Mouse (Mus musculus): ENCODE results near the gene Txk. TPM values are rescaled to one million over a fixed set of nuclear protein-coding genes. Genes with fewer than 3 reads are reported as not detected.
A peak's percentile ranks its signal among the peaks of the same experiment; 100 is the strongest.

Txk gene
- polyA plus RNA-seq, 1 experiment from 2014 or later = 0.12 TPM

DNA sequence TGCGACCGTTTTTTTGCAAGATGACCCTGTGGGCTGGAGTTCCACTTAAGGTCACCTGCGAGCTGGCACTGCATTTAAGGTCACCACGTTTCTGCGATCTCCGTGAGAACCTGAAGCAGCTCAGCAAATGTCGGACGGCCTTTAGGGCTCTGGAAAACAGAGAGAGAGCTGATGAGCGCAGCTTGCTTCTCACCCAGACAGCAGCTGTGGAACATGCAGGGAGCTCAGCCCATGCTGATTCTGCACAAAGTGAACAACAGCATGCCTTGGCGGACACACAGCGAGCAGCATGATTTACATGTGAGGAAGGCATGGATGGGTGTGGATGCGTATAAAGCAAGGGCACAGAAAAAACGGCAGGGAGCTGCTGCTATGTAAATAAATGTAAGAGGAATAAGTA lies 56.1 kb downstream of the Txk start:
- H3K27ac ChIP-seq (ENCODE audit: low read depth, low read length) = no peak overlapping the region
- no peaks in the 10 kb centered on the region for H3K36me3 ChIP-seq (ENCODE audit: control insufficient read depth, insufficient read depth, low read length)
- H3K9me3 ChIP-seq (ENCODE audit: control insufficient read depth, low read length) = no peaks in the 10 kb centered on the region
- no peaks in the 10 kb centered on the region for H3K4me1 ChIP-seq (ENCODE audit: control insufficient read depth, insufficient read depth, low read length)
- H3K4me2 ChIP-seq (ENCODE audit: low read depth, low read length) = no peak overlapping the region
- no peak overlapping the region for H3K4me3 ChIP-seq (ENCODE audit: low read depth, low read length)
- 54% methylated on average over 13 of the region's 13 CpGs for WGBS
- H3K9ac ChIP-seq (replicated peaks; ENCODE audit: low read depth, low read length) = no peak overlapping the region
- H3K27me3 ChIP-seq (ENCODE audit: control insufficient read depth, insufficient read depth, low read length) = no peaks in the 10 kb centered on the region
- ATAC-seq (ENCODE audit: low read depth) = peak; percentile 34; the same call in 1 of the 2 replicates

DNA sequence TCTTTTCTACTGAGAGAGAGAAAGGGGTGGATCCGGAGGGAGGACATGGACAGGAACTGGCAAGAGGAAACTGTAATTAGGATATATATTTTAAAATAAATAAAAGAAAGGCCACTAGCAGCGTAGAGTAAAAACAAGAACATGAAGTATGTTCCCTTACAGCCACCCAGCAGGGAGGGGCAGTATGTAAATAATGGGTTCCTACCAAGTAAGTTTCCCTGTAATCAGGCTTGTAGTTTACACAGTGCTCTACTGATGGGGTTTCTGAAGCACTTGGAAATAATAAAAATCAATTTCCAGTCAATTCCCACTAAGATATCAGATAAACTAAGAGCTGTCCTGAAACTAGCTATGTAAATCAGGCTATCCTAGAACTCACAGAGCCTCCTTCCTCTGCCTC lies 57.9 kb downstream of the Txk start:
- no peak for ATAC-seq (ENCODE audit: low read depth)
- H3K9me3 ChIP-seq (ENCODE audit: control insufficient read depth, low read length) = no peaks in the 10 kb centered on the region
- no peaks in the 10 kb centered on the region for H3K4me1 ChIP-seq (ENCODE audit: control insufficient read depth, insufficient read depth, low read length)
- H3K36me3 ChIP-seq (ENCODE audit: control insufficient read depth, insufficient read depth, low read length) = no peaks in the 10 kb centered on the region
- 79% methylated on average over 2 of the region's 2 CpGs for WGBS
- H3K27ac ChIP-seq (ENCODE audit: low read depth, low read length) = no peak overlapping the region
- H3K27me3 ChIP-seq (ENCODE audit: control insufficient read depth, insufficient read depth, low read length) = no peaks in the 10 kb centered on the region
- H3K4me2 ChIP-seq (ENCODE audit: low read depth, low read length) = no peak overlapping the region
- no peak overlapping the region for H3K4me3 ChIP-seq (ENCODE audit: low read depth, low read length)
- no peak overlapping the region for H3K9ac ChIP-seq (replicated peaks; ENCODE audit: low read depth, low read length)

DNA sequence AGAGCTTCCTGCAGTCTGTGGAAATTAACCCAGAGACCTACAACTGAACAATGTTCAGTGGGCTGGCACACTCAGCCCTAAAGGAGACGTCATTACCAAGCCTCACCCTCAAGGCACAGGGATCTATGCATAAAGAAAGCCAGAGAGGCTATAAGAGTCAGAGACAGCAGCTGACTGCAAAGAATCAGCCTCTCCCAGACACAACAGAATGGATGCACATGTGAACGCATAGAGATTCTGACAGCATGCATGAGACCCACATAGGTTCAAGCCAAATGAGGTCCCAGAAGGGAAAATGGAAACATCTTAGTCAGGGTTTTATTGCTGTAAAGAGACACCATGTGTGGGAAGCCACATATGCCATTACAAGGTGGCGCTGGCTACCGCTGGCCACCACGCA lies 62.1 kb downstream of the Txk start:
- ATAC-seq (ENCODE audit: low read depth) = no peak

DNA sequence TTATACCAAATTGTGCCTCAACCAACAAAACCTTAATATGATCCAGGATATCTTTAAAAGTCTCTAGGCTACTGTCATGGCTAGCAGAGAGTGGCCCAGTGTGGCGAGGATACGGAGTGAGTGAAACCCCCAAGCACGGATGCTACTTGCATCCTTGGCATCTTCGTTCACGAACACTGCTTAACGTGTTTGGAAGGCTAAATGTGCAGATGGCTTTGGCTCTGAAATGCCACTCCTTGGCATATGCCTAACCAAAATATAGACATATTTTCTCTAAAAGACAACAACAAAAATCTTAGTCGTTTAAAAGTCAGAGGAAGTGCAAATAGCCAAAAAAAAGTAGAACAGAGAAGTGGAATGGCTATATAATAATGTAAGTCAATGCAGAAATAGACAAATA lies 63.0 kb downstream of the Txk start:
- no peaks in the 10 kb centered on the region for H3K9me3 ChIP-seq (ENCODE audit: control insufficient read depth, low read length)
- no peak overlapping the region for H3K4me2 ChIP-seq (ENCODE audit: low read depth, low read length)
- no peak overlapping the region for H3K27ac ChIP-seq (ENCODE audit: low read depth, low read length)
- no peaks in the 10 kb centered on the region for H3K36me3 ChIP-seq (ENCODE audit: control insufficient read depth, insufficient read depth, low read length)
- no peak overlapping the region for H3K4me3 ChIP-seq (ENCODE audit: low read depth, low read length)
- WGBS = 92% methylated on average over 7 of the region's 7 CpGs
- H3K9ac ChIP-seq (replicated peaks; ENCODE audit: low read depth, low read length) = no peak overlapping the region
- H3K27me3 ChIP-seq (ENCODE audit: control insufficient read depth, insufficient read depth, low read length) = no peaks in the 10 kb centered on the region
- no peak for ATAC-seq (ENCODE audit: low read depth)
- no peaks in the 10 kb centered on the region for H3K4me1 ChIP-seq (ENCODE audit: control insufficient read depth, insufficient read depth, low read length)

More for the DNA sequence above, 62.1 kb downstream of the Txk start:
- 78% methylated on average over 5 of the region's 5 CpGs for WGBS
- no peak overlapping the region for H3K4me2 ChIP-seq (ENCODE audit: low read depth, low read length)
- no peaks in the 10 kb centered on the region for H3K27me3 ChIP-seq (ENCODE audit: control insufficient read depth, insufficient read depth, low read length)
- H3K27ac ChIP-seq (ENCODE audit: low read depth, low read length) = no peak overlapping the region
- H3K9ac ChIP-seq (replicated peaks; ENCODE audit: low read depth, low read length) = no peak overlapping the region
- H3K36me3 ChIP-seq (ENCODE audit: control insufficient read depth, insufficient read depth, low read length) = no peaks in the 10 kb centered on the region
- H3K9me3 ChIP-seq (ENCODE audit: control insufficient read depth, low read length) = no peaks in the 10 kb centered on the region
- H3K4me1 ChIP-seq (ENCODE audit: control insufficient read depth, insufficient read depth, low read length) = no peaks in the 10 kb centered on the region
- H3K4me3 ChIP-seq (ENCODE audit: low read depth, low read length) = no peak overlapping the region

DNA sequence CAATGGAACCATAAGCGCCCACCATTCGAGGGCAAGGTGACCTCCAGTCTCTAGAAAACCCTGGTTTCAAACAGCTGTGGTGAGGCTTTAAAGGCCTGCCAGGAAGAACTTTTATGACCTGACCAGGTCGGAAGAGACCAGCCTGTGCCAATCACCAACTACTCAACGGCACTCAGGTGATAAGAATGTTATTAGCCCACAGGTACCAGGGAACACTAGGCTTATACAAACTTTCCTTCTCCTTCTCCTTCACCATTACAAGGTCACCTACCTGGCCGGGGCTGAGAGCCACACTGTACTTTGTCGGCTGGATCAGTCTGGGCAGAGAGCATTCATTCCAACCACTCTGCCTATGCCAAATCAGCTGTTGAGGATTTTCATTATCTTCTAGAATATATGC lies 71.1 kb downstream of the Txk start:
- Histone ChIP-seq H3K4me1 (ENCODE audit: control insufficient read depth, insufficient read depth, low read length) (no peaks in the 10 kb centered on the region), H3K27ac (ENCODE audit: low read depth, low read length) (no peak overlapping the region), H3K4me2 (ENCODE audit: low read depth, low read length) (no peak overlapping the region), H3K9ac (replicated peaks; ENCODE audit: low read depth, low read length) (no peak overlapping the region), H3K27me3 (ENCODE audit: control insufficient read depth, insufficient read depth, low read length) (no peaks in the 10 kb centered on the region), H3K9me3 (ENCODE audit: control insufficient read depth, low read length) (no peaks in the 10 kb centered on the region), H3K36me3 (ENCODE audit: control insufficient read depth, insufficient read depth, low read length) (no peaks in the 10 kb centered on the region), H3K4me3 (ENCODE audit: low read depth, low read length) (no peak overlapping the region)
- WGBS = 89% methylated on average over 6 of the region's 6 CpGs
- ATAC-seq (ENCODE audit: low read depth) = no peak

DNA sequence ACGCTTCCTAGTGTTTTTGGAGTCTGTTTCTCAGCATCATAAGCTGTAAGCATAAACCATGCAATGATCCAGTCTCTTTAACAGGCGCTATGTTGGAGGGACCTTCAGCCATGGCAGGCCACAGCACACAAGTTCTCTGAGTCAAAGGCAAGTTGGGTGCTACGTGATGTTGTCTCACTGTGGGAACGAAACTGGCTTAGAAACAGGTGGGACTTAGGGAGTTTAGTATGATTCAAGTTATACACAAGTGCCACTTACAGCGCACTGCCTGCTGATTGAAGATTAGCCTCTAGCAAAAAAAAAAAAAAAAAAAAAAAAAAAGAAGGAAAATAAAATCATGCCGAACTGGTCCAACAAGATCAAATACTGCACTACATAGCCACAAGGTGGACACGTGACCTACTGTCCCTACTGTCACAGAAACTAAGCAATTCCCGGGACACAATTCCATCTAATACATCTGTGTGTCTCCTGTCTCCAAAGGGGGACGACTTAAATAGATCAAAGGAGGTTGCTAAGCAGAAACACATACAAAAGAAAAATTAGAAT lies 77.5 kb downstream of the Txk start:
- 87% methylated on average over 9 of the region's 9 CpGs for WGBS

DNA sequence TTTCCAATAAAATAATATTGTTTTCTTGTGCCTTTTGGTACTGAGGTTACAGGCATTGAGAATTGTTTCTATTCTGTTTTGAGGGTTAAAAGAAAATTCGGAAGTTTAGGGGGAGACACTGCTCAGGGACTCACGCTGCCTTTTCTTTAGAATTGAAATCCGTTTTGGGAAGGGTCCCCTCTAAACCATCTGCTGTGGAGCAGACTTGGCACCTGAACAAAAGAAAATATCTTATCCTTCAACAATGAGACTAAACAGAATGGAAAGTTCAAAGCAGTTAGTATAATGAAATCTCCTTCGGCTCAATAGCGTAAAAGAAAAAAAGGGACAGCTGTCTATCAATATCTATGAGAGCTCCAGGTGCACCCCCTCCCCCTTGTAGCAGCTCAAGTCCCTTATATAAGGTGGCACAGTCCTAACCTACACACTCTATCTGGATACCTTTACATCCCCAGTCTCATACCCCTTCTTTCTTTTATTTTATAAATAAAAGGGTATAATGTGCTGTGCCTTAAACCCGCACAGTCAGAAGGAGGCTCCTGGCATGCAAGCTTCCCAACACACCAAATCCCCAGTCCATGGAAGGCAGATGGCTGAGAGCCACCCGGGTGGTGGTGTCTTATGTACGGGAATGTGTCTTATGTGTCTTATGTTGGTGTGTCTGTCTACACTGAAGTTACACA lies 81.4 kb downstream of the Txk start:
- no peak overlapping the region for H3K9ac ChIP-seq (replicated peaks; ENCODE audit: low read depth, low read length)
- no peak overlapping the region for H3K4me2 ChIP-seq (ENCODE audit: low read depth, low read length)
- no peak overlapping the region for H3K27ac ChIP-seq (ENCODE audit: low read depth, low read length)
- no peaks in the 10 kb centered on the region for H3K4me1 ChIP-seq (ENCODE audit: control insufficient read depth, insufficient read depth, low read length)
- H3K36me3 ChIP-seq (ENCODE audit: control insufficient read depth, insufficient read depth, low read length) = no peaks in the 10 kb centered on the region
- ATAC-seq (ENCODE audit: low read depth) = no peak
- no peaks in the 10 kb centered on the region for H3K9me3 ChIP-seq (ENCODE audit: control insufficient read depth, low read length)
- no peak overlapping the region for H3K4me3 ChIP-seq (ENCODE audit: low read depth, low read length)
- 56% methylated on average over 8 of the region's 8 CpGs for WGBS
- no peaks in the 10 kb centered on the region for H3K27me3 ChIP-seq (ENCODE audit: control insufficient read depth, insufficient read depth, low read length)

More for the DNA sequence above, 77.5 kb downstream of the Txk start:
- H3K4me1 ChIP-seq (ENCODE audit: control insufficient read depth, insufficient read depth, low read length) = no peaks in the 10 kb centered on the region
- no peak overlapping the region for H3K9ac ChIP-seq (replicated peaks; ENCODE audit: low read depth, low read length)
- H3K36me3 ChIP-seq (ENCODE audit: control insufficient read depth, insufficient read depth, low read length) = no peaks in the 10 kb centered on the region
- ATAC-seq (ENCODE audit: low read depth) = no peak
- no peak overlapping the region for H3K4me3 ChIP-seq (ENCODE audit: low read depth, low read length)
- H3K27ac ChIP-seq (ENCODE audit: low read depth, low read length) = no peak overlapping the region
- H3K27me3 ChIP-seq (ENCODE audit: control insufficient read depth, insufficient read depth, low read length) = no peaks in the 10 kb centered on the region
- no peak overlapping the region for H3K4me2 ChIP-seq (ENCODE audit: low read depth, low read length)
- H3K9me3 ChIP-seq (ENCODE audit: control insufficient read depth, low read length) = no peaks in the 10 kb centered on the region

DNA sequence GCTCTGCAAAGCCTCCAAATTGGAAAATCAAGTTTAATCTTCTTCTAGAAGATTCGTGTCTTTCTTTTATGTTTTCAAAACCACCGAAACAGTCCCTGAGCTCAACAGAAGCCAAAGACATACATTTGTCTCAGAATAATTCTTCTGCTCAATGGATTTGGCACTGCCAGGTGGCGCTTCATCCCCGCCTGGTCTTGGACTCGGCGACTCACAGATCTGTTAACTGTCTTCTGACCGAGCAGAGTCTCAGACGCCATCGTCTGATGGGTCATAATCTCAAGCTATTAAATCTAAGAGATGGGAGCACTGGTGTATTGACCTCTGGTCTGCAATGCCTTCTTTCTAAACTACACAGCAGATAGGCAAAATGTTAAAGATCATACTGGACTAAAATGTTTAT lies 84.2 kb downstream of the Txk start:
- Histone ChIP-seq H3K27me3 (ENCODE audit: control insufficient read depth, insufficient read depth, low read length) (no peaks in the 10 kb centered on the region), H3K9me3 (ENCODE audit: control insufficient read depth, low read length) (no peaks in the 10 kb centered on the region), H3K9ac (replicated peaks; ENCODE audit: low read depth, low read length) (no peak overlapping the region), H3K4me3 (ENCODE audit: low read depth, low read length) (no peak overlapping the region), H3K27ac (ENCODE audit: low read depth, low read length) (no peak overlapping the region), H3K36me3 (ENCODE audit: control insufficient read depth, insufficient read depth, low read length) (no peaks in the 10 kb centered on the region), H3K4me2 (ENCODE audit: low read depth, low read length) (no peak overlapping the region), H3K4me1 (ENCODE audit: control insufficient read depth, insufficient read depth, low read length) (no peaks in the 10 kb centered on the region)
- ATAC-seq (ENCODE audit: low read depth) = no peak
- 90% methylated on average over 9 of the region's 9 CpGs for WGBS

DNA sequence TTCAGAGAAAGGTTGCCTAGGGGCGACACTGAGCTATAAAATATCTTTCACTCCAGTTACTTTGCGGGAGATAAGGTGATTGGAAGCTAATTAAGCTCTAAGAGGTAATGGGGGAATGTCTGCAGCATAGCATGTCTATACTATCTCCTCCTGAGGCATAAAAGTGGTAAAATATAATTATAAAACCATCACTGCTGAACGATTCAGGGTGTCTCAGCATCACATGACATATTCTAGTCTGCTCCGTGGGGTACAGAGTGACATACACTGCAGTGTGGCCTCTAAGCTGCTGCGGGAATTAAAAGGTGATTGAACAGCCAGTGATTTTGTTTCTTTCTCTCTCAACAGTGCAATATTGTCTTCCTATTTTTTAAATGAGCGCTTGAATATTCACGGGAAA lies 86.1 kb downstream of the Txk start:
- 50% methylated on average over 7 of the region's 7 CpGs for WGBS
- no peak overlapping the region for H3K9ac ChIP-seq (replicated peaks; ENCODE audit: low read depth, low read length)
- H3K4me3 ChIP-seq (ENCODE audit: low read depth, low read length) = no peak overlapping the region
- peak; percentile 87 for ATAC-seq (ENCODE audit: low read depth)
- no peak overlapping the region for H3K4me2 ChIP-seq (ENCODE audit: low read depth, low read length)
- H3K27ac ChIP-seq (ENCODE audit: low read depth, low read length) = no peak overlapping the region
- no peaks in the 10 kb centered on the region for H3K4me1 ChIP-seq (ENCODE audit: control insufficient read depth, insufficient read depth, low read length)
- no peaks in the 10 kb centered on the region for H3K27me3 ChIP-seq (ENCODE audit: control insufficient read depth, insufficient read depth, low read length)
- no peaks in the 10 kb centered on the region for H3K36me3 ChIP-seq (ENCODE audit: control insufficient read depth, insufficient read depth, low read length)
- no peaks in the 10 kb centered on the region for H3K9me3 ChIP-seq (ENCODE audit: control insufficient read depth, low read length)
